8 mouse cellular contexts compared by ENCODE assay signal in genomic region chr5:137784546-137784945, GRCm38 (mm10). TPM values are rescaled to one million over a fixed set of nuclear protein-coding genes. Genes with fewer than 3 reads are reported as not detected.
DNase-seq lines count a peak whose midpoint lies in the region; ATAC-seq and TF ChIP-seq lines count a peak whose summit lies in the region.

No protein-coding gene starts in this region.

- no peak for TF ChIP-seq CTCF in layer of hippocampus, adult 2 months (conservative IDR thresholded peaks at IDR 0.05)

- WGBS in hindbrain, embryonic 14.5 days: 88% methylated on average over 14 of the region's 14 CpGs
- WGBS in midbrain, embryonic 14.5 days: 79% methylated on average over 14 of the region's 14 CpGs

- H3K9me3 ChIP-seq in hindbrain, embryonic 14.5 days (ENCODE audit: control insufficient read depth, low read length): no peaks in the 10 kb centered on the region
- no peaks in the 10 kb centered on the region for H3K9me3 ChIP-seq in midbrain, embryonic 14.5 days (ENCODE audit: control insufficient read depth, low read length)

- peaks cover 18% of the 10 kb centered on the region for H3K4me1 ChIP-seq in brown adipose tissue, adult 24 weeks (ENCODE audit: control insufficient read depth, insufficient read depth, insufficient read length, low read length)
- H3K4me1 ChIP-seq in hindbrain, embryonic 14.5 days (replicated peaks; ENCODE audit: control insufficient read depth, insufficient read depth, low read length): peaks cover 35% of the 10 kb centered on the region
- peaks cover 36% of the 10 kb centered on the region for H3K4me1 ChIP-seq in midbrain, embryonic 14.5 days (ENCODE audit: control insufficient read depth, insufficient read depth, low read length)

- DNase-seq in layer of hippocampus, adult 2 months (ENCODE audit: low spot score in 2 of 2): no peak
- no peak for DNase-seq in layer of hippocampus, postnatal 14 days (ENCODE audit: low spot score in 2 of 2)
- DNase-seq in hindbrain, embryonic 14.5 days (ENCODE audit: low spot score): no peak
- no peak for DNase-seq in midbrain, embryonic 14.5 days
- DNase-seq in left cerebral cortex, adult 9 months (ENCODE audit: low spot score in 2 of 2): no peak
- no peak for DNase-seq in gastrocnemius, adult 18-20 months (ENCODE audit: low spot score)
- no peak for DNase-seq in left cerebral cortex, adult 18-20 months (ENCODE audit: low spot score in 2 of 2)

- H3K4me3 ChIP-seq in layer of hippocampus, adult 2 months: peak overlapping the region; percentile 79
- peak overlapping the region; percentile 99; the same call in 1 of the 2 replicates for H3K4me3 ChIP-seq in brown adipose tissue, adult 24 weeks (ENCODE audit: insufficient read depth, low read depth, low read length)
- H3K4me3 ChIP-seq in hindbrain, embryonic 14.5 days (replicated peaks; ENCODE audit: low read length): peak overlapping the region; percentile 71
- H3K4me3 ChIP-seq in midbrain, embryonic 14.5 days (replicated peaks; ENCODE audit: low read depth, low read length): peak overlapping the region; percentile 90

- peak overlapping the region; percentile 86 for H3K9ac ChIP-seq in hindbrain, embryonic 14.5 days
- peak overlapping the region; percentile 91 for H3K9ac ChIP-seq in midbrain, embryonic 14.5 days (replicated peaks; ENCODE audit: low read length)

- H3K36me3 ChIP-seq in hindbrain, embryonic 14.5 days (replicated peaks; ENCODE audit: control insufficient read depth, insufficient read depth): peaks cover 45% of the 10 kb centered on the region
- peaks cover 50% of the 10 kb centered on the region for H3K36me3 ChIP-seq in midbrain, embryonic 14.5 days (ENCODE audit: control insufficient read depth, insufficient read depth, low read length)

- peak overlapping the region; percentile 98; the same call in 1 of the 2 replicates for H3K27ac ChIP-seq in layer of hippocampus, adult 2 months
- H3K27ac ChIP-seq in brown adipose tissue, adult 24 weeks (replicated peaks; ENCODE audit: low read depth, low read length): no peak overlapping the region
- no peak overlapping the region for H3K27ac ChIP-seq in hindbrain, embryonic 14.5 days
- no peak overlapping the region; the same call in 1 of the 2 replicates for H3K27ac ChIP-seq in midbrain, embryonic 14.5 days (replicated peaks; ENCODE audit: low read depth, low read length)

- H3K27me3 ChIP-seq in hindbrain, embryonic 14.5 days (ENCODE audit: control insufficient read depth, insufficient read depth, low read length): no peaks in the 10 kb centered on the region
- no peaks in the 10 kb centered on the region for H3K27me3 ChIP-seq in midbrain, embryonic 14.5 days (ENCODE audit: control insufficient read depth, insufficient read depth, low read length)

- H3K4me2 ChIP-seq in hindbrain, embryonic 14.5 days (replicated peaks): peak overlapping the region; percentile 81
- peak overlapping the region; percentile 88 for H3K4me2 ChIP-seq in midbrain, embryonic 14.5 days (ENCODE audit: low read length)

- ATAC-seq in hindbrain, embryonic 14.5 days (ENCODE audit: low FRiP score): no peak
- no peak for ATAC-seq in midbrain, embryonic 14.5 days (ENCODE audit: low FRiP score, low TSS enrichment)

RNA-seq across cellular contexts. Expression of gene Mepce, which starts 2.9 kb away (rescaled TPM):
- 10 to 100 TPM; 43.6 to 49.2 TPM for total RNA-seq in layer of hippocampus, adult 2 months (2021)
- 10 to 100 TPM; 33.4 to 42.0 TPM for total RNA-seq in layer of hippocampus, postnatal 14 days (2021)
- polyA plus RNA-seq in brown adipose tissue, adult 24 weeks (2012; ENCODE audit: insufficient read depth, insufficient read length, missing spikeins): 14.3 and 21.2 TPM in 2 replicates
- polyA plus RNA-seq in hindbrain, embryonic 14.5 days (2014; fragmentation: Nextera tagmentation; extraction: Ambion mirVana): 11.0 and 11.7 TPM in 2 replicates
- 11.3 and 14.4 TPM in 2 replicates for polyA plus RNA-seq in midbrain, embryonic 14.5 days (2014; fragmentation: Nextera tagmentation; extraction: Ambion mirVana)
- total RNA-seq in gastrocnemius, adult 18-20 months (2021): 10 to 100 TPM; 24.1 to 26.1 TPM
- total RNA-seq in left cerebral cortex, adult 18-20 months (2021): 10 to 100 TPM; 39.1 to 50.2 TPM

RNA-seq across cellular contexts. Expression of gene Zcwpw1, which starts 3.1 kb away (rescaled TPM):
- 1 to 10 TPM; 5.7 to 8.1 TPM for total RNA-seq in layer of hippocampus, adult 2 months (2021)
- total RNA-seq in layer of hippocampus, postnatal 14 days (2021): 1 to 10 TPM; 5.0 to 5.7 TPM
- polyA plus RNA-seq in brown adipose tissue, adult 24 weeks (2012; ENCODE audit: insufficient read depth, insufficient read length, missing spikeins): 2.9 and 4.9 TPM in 2 replicates
- polyA plus RNA-seq in hindbrain, embryonic 14.5 days (2014; fragmentation: Nextera tagmentation; extraction: Ambion mirVana): 7.9 and 8.3 TPM in 2 replicates
- 5.6 and 8.2 TPM in 2 replicates for polyA plus RNA-seq in midbrain, embryonic 14.5 days (2014; fragmentation: Nextera tagmentation; extraction: Ambion mirVana)
- under 1 TPM; 0.14 to 0.26 TPM for total RNA-seq in gastrocnemius, adult 18-20 months (2021)
- 1 to 10 TPM; 5.9 to 7.6 TPM for total RNA-seq in left cerebral cortex, adult 18-20 months (2021)

RNA-seq across cellular contexts. Expression of gene Ppp1r35, which starts 5.9 kb away (rescaled TPM):
- 10 to 100 TPM; 19.8 to 25.4 TPM for total RNA-seq in layer of hippocampus, adult 2 months (2021)
- 10 to 100 TPM; 24.2 to 27.3 TPM for total RNA-seq in layer of hippocampus, postnatal 14 days (2021)
- polyA plus RNA-seq in brown adipose tissue, adult 24 weeks (2012; ENCODE audit: insufficient read depth, insufficient read length, missing spikeins): 15.1 and 15.4 TPM in 2 replicates
- 51.1 and 58.7 TPM in 2 replicates for polyA plus RNA-seq in hindbrain, embryonic 14.5 days (2014; fragmentation: Nextera tagmentation; extraction: Ambion mirVana)
- polyA plus RNA-seq in midbrain, embryonic 14.5 days (2014; fragmentation: Nextera tagmentation; extraction: Ambion mirVana): 53.4 and 58.6 TPM in 2 replicates
- 1 to 10 TPM; 6.2 to 7.7 TPM for total RNA-seq in gastrocnemius, adult 18-20 months (2021)
- 10 to 100 TPM; 23.7 to 25.7 TPM for total RNA-seq in left cerebral cortex, adult 18-20 months (2021)

RNA-seq across cellular contexts. Expression of gene Tsc22d4, which starts 39.0 kb away (rescaled TPM):
- 100 to 1,000 TPM; 160 to 174 TPM for total RNA-seq in layer of hippocampus, adult 2 months (2021)
- total RNA-seq in layer of hippocampus, postnatal 14 days (2021): 100 to 1,000 TPM; 213 to 225 TPM
- polyA plus RNA-seq in brown adipose tissue, adult 24 weeks (2012; ENCODE audit: insufficient read depth, insufficient read length, missing spikeins): 21.4 and 24.0 TPM in 2 replicates
- 67.6 and 72.8 TPM in 2 replicates for polyA plus RNA-seq in hindbrain, embryonic 14.5 days (2014; fragmentation: Nextera tagmentation; extraction: Ambion mirVana)
- 42.1 and 47.0 TPM in 2 replicates for polyA plus RNA-seq in midbrain, embryonic 14.5 days (2014; fragmentation: Nextera tagmentation; extraction: Ambion mirVana)
- 10 to 100 TPM; 53.0 to 68.0 TPM for total RNA-seq in gastrocnemius, adult 18-20 months (2021)
- total RNA-seq in left cerebral cortex, adult 18-20 months (2021): 100 to 1,000 TPM; 139 to 145 TPM

RNA-seq across cellular contexts. Expression of gene Nyap1, which starts 43.1 kb away (rescaled TPM):
- total RNA-seq in layer of hippocampus, adult 2 months (2021): 10 to 100 TPM; 70.4 to 72.5 TPM
- 10 to 100 TPM; 73.9 to 75.0 TPM for total RNA-seq in layer of hippocampus, postnatal 14 days (2021)
- not detected in 2 replicates for polyA plus RNA-seq in brown adipose tissue, adult 24 weeks (2012; ENCODE audit: insufficient read depth, insufficient read length, missing spikeins)
- 14.2 and 18.8 TPM in 2 replicates for polyA plus RNA-seq in hindbrain, embryonic 14.5 days (2014; fragmentation: Nextera tagmentation; extraction: Ambion mirVana)
- polyA plus RNA-seq in midbrain, embryonic 14.5 days (2014; fragmentation: Nextera tagmentation; extraction: Ambion mirVana): 16.2 and 28.8 TPM in 2 replicates
- under 1 TPM; 0.21 to 0.28 TPM for total RNA-seq in gastrocnemius, adult 18-20 months (2021)
- total RNA-seq in left cerebral cortex, adult 18-20 months (2021): 10 to 100 TPM; 80.1 to 82.0 TPM

Comparison
In these comparisons a context has a peak if more than half of its experiments do, and no peak if none do; other contexts are left out.
1. RNA of gene Zcwpw1, which starts 3.1 kb away (total RNA-seq): 5.7 to 8.1 TPM in layer of hippocampus, adult 2 months, 5.9 to 7.6 TPM in left cerebral cortex, adult 18-20 months and 5.0 to 5.7 TPM in layer of hippocampus, postnatal 14 days; 0.14 to 0.26 TPM in gastrocnemius, adult 18-20 months; every median in the first group is over 4 times any median in the second.
2. Peak in every context shown above with its lines, with median percentiles within 50 percentile points of each other: H3K4me3 ChIP-seq.